Mouse (Mus musculus) naive thymus-derived CD4-positive, alpha-beta T cell, adult 2 months (primary cell): ENCODE measurements around the gene Pnkd.
"Not testable (repeated sequence)": the region's sequence is repeated elsewhere in the genome, so short reads cannot be mapped to it uniquely, and the experiment has no call there.

ENCODE experiments used
- DNase-seq: peaks from one replicate; pipeline ENCODE4 v3.0.0-alpha.2; 2011; ENCODE audit warnings: low read depth

The Pnkd gene

DNA sequence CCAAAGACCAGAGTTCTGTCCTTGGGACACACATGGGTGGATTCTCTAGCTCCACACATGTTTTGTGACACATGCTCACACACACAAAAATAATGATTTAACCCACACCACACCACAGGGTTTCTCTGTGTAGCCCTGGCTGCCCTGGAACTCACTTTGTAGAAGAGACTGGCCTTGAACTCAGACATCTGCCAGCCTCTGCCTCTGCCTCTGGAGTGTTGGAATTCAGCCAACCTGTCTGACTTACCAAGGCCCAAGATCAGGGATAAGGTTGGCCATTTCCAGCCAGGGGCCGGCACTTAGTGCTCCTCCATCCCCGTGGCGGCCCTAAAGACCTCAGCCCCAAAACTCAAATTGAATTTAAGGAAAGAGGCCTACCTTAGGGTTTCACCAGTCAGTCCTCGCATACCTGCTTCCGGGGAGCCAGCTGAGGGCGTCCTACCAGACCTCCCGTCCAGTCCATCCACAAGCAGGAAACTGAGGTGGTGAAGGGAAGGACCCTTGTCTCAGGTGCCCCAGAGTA lies 103.7 kb downstream of the Pnkd start:
- no peak for DNase-seq

- peak; percentile 77 for DNase-seq
Observed at GRCm38 (mm10) chr1:74389831-74390286, 105.1 kb downstream of the Pnkd start.

- peak; percentile 89 for DNase-seq
Observed at GRCm38 (mm10) chr1:74390287-74390906, 105.7 kb downstream of the Pnkd start.

DNA sequence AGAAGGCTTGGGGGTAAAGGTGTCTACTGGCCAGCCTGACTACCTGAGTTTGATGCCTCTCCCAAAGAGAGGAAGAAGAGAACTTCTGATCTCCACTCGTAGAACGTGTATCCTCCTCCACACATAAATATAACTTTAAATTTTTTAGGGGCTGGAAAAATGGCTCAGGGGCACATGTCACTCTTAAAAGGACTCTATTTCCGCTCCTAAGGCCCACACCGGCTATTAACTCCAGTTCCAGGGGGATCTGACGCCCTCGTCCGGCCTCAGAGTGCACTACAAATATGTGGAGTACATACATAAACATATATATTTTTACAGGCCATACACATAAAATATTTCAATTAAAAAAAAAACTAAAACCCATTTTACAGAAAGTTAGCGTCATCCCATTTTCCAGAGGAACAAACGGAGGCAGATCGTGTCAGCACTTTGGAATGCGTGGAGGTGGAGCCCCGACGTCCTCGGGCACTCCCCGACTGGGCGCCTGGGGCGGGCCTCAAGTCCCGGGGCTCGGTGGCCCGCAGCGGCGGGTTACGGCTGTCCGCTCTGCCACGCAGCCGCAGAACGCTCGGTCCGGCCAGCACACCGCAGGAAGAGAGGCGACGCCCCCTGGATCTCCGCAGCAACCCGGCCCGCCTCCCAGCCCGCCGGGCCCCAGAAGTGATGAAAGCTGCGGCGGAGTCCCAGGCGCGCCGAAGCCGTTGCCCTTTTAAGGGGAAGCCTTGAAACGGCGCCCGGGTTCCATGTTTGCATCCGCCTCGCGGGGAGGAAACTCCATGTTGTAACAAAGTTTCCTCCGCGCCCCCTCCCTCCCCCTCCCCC lies 106.4 kb downstream of the Pnkd start, which contains the start of gene Ctdsp1:
Gene Ctdsp1 (plus strand): TSS at position 586 of the 825 bp plus-strand sequence.
- DNase-seq = peak; percentile 93

- peak; percentile 71 for DNase-seq
Observed at GRCm38 (mm10) chr1:74391844-74392441, 107.2 kb downstream of the Pnkd start.

- no peak for DNase-seq
Observed at GRCm38 (mm10) chr1:74392446-74392994, 107.8 kb downstream of the Pnkd start.

DNA sequence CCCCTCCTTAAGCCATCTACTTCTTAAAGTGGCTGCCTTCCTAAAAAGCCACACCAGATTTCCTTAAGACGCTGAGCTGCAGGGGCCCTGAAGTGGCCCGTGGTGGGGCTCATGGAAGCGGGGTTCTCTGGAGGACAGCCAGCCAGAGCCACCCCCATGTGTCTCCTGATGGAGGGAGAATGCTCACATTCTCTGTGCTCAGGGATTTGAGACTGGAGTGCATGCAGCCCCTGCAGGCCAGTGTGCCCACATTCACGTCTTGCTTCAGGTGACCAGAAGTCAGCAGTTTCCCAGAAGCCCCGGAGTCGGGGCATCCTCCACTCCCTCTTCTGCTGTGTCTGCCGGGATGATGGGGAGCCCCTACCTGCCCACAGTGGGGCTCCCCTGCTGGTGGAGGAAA lies 108.3 kb downstream of the Pnkd start:
- no peak for DNase-seq

DNA sequence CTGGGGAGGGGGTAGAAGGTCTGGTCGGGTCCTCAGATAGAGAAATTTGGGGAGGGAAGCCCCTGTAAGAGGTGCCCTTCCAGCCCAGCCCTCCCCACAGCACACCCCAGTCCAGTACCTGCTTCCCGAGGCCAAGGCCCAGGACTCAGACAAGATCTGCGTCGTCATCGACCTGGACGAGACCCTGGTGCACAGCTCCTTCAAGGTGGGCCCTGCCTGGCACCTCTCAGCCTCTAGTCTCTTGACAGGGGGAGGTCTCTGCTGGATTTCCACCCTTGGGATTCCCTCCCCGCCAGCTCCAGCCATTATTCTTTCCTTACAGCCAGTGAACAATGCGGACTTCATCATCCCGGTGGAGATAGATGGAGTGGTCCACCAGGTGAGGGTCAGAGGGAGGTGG lies 109.0 kb downstream of the Pnkd start:
- no peak for DNase-seq

- DNase-seq = no peak
Observed at GRCm38 (mm10) chr1:74394311-74394710, 109.6 kb downstream of the Pnkd start.

- no peak for DNase-seq
Observed at GRCm38 (mm10) chr1:74394858-74395257, 110.1 kb downstream of the Pnkd start.

DNA sequence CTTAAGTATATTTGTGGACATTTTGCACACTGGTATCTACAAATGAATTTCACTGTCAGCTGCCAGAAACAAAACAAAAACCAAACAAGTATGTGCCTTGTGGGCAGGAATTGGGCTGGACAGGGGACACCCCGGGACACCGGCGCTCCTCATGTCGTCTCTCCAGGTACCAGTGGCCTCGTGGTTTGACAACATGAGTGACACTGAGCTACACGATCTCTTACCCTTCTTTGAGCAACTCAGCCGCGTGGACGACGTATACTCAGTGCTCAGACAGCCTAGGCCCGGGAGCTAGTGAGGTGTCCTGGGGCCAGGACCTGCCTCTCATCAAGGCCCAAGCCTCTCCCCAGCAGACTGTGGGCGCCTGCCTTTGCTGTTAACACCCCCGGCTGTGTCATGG lies 110.6 kb downstream of the Pnkd start:
- DNase-seq = no peak

- not testable (repeated sequence) for DNase-seq
Observed at GRCm38 (mm10) chr1:74396456-74397222, 111.9 kb downstream of the Pnkd start.

- DNase-seq = peak; percentile 86
Observed at GRCm38 (mm10) chr1:74397268-74397918, 112.7 kb downstream of the Pnkd start.

DNA sequence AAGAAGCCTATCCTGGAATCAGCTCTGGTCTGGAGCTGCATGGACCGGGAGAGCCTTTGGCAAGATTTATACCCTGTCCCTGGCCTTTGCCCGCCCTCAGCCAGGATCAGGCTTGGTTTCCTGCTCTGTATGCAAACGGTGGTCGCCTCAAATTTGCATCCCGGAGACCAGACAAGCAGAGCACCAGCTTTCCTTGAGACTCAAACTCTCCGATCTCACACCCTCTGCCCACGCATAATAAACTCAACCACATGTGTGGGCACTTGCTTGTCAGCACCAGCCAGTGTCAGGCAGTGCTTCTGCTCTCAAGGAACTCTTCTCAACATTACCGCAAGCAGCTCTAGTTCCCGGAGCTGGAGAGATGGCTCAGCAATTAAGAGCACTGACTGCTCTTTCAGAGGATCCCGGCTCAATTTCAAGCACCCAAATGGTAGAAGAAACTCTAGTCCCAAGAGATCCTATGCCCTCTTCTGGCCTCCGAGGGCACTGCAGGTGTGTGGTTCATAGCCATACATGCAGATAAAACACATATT lies 113.3 kb downstream of the Pnkd start:
- peak; percentile 90 for DNase-seq

GRCm38 (mm10) chr1:74400531-74400930 lies 115.8 kb downstream of the Pnkd start:
- no peak for DNase-seq

DNA sequence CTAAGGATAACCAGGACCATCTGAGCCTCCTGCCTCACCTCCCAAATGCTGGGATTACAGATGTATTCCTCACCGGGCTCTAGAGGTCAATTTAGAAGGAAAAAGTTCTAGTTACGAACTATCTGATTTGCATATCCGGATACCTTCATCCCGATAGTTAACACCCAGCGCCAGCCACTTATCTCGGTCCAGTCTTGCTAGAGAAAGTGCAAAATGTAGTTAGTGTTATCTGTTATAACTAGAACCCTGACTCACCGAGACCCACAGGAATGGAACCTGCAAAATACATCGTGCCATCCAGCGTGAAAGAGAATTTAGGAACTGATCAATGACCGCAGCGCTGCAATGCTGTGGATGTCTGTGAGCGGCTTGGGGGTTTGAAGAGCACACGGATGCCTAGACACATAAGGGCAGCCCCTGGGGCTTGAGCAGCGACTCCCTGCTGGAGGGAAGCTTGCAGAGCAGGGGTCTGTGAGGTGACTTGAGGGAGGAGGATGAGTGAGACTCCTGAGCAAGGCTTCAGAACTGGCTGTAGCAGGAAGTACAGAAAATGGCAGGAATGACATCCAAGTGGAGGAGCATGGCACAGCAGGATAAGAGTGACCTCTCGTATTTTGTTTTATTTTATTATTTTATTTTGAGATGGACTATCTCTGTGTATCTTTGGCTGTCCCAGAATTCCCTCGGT lies 116.4 kb downstream of the Pnkd start:
- no peak for DNase-seq
